Mouse (Mus musculus): ENCODE measurements around the gene Lsg1. TPM values are rescaled to one million over a fixed set of nuclear protein-coding genes. Genes with fewer than 3 reads are reported as not detected.

The Lsg1 gene
- polyA plus RNA-seq, 1 experiment from 2014 or later: 61.1 TPM

Other genes with a start within 250 kb of the Lsg1 start
- 8.3 and 9.6 TPM in 2 replicates for gene Atp13a3, start 181.6 kb downstream of the Lsg1 start, polyA plus RNA-seq (2015; fragmentation: Nextera tagmentation; extraction: Ambion mirVana)
- 92.5 and 106 TPM in 2 replicates for gene Tmem44, start 36.8 kb downstream of the Lsg1 start, polyA plus RNA-seq (2015; fragmentation: Nextera tagmentation; extraction: Ambion mirVana)
- gene Fam43a, start 12.1 kb upstream of the Lsg1 start, polyA plus RNA-seq (2015; fragmentation: Nextera tagmentation; extraction: Ambion mirVana): 11.3 and 12.4 TPM in 2 replicates